Mouse (Mus musculus): Measurements from ENCODE around the gene Stag1.

Stag1 gene

GRCm38 (mm10) chr9:100605522-100605921 lies 7.9 kb downstream of the Stag1 start:
- in situ Hi-C loops (cut with MboI, MseI), result no loop called here

- in situ Hi-C loops (cut with MboI, MseI), result no loop called here
Observed at GRCm38 (mm10) chr9:100605985-100606554, 8.5 kb downstream of the Stag1 start.

- in situ Hi-C loops (cut with MboI, MseI), result no loop called here
Observed at GRCm38 (mm10) chr9:100613501-100614071, 16.0 kb downstream of the Stag1 start.

DNA sequence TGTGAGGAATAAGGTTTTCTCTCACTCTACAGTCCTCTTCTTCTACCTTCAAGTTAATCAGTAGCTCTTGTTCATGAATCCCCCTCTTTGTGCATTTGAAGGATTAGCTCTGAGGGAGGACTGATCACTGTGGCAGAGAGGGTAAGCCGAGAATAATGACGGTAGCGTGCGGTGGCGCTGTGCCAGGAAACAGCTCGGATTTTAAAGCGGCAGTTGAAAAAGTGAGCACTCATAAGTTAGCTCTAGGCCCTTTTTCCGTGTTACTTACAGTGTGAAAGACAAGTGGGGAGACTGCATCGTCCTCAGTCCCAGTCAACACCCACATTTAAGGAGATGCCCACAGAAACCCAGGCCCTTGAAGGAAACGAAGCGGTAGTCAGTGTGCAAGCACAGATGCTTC lies 19.3 kb downstream of the Stag1 start:
- in situ Hi-C loops (cut with MboI, MseI), result no loop called here

GRCm38 (mm10) chr9:100626258-100626657 lies 28.7 kb downstream of the Stag1 start:
- in situ Hi-C loops (cut with MboI, MseI), result loop anchor here (5.0 kb wide), 1 partner anchor 74 kb away; no protein-coding TSS in a partner anchor

GRCm38 (mm10) chr9:100640754-100641153 lies 43.2 kb downstream of the Stag1 start:
- in situ Hi-C loops (cut with MboI, MseI), result no loop called here

DNA sequence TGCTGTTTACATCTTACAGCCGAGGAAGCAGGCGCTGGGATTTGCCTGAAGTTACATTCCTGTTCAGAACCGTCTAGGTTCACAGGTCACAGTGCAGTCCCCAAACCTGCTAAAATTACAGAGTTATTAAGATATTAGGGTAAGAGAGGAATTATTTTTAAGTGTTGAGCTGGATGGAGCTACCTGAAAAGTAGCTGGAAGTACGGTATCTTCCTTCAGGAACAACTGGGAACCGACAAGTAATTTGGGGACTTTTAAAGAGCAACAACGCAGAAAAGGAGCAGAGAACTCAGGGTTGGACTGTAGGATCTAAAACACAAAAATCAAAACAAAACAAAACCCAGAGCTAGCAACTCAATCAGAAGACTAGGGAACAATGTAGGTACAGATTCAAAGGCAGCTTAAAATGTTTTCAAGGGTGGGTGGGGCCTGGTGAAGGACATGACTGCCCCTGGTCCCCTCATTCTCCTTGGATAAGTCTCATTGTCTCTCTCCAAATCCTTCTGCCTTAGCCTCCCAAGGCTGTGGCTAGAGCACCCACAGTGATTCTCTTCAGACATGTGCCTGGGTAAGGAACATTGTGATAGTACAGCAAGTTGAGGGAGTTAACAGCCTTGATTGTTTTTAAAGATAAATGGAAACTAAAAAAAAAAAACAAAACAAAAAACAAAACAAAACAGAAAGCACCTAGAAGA lies 43.9 kb downstream of the Stag1 start:
- in situ Hi-C loops (cut with MboI, MseI), result no loop called here

- in situ Hi-C loops (cut with MboI, MseI), result no loop called here
Observed at GRCm38 (mm10) chr9:100642186-100642839, 44.7 kb downstream of the Stag1 start.

DNA sequence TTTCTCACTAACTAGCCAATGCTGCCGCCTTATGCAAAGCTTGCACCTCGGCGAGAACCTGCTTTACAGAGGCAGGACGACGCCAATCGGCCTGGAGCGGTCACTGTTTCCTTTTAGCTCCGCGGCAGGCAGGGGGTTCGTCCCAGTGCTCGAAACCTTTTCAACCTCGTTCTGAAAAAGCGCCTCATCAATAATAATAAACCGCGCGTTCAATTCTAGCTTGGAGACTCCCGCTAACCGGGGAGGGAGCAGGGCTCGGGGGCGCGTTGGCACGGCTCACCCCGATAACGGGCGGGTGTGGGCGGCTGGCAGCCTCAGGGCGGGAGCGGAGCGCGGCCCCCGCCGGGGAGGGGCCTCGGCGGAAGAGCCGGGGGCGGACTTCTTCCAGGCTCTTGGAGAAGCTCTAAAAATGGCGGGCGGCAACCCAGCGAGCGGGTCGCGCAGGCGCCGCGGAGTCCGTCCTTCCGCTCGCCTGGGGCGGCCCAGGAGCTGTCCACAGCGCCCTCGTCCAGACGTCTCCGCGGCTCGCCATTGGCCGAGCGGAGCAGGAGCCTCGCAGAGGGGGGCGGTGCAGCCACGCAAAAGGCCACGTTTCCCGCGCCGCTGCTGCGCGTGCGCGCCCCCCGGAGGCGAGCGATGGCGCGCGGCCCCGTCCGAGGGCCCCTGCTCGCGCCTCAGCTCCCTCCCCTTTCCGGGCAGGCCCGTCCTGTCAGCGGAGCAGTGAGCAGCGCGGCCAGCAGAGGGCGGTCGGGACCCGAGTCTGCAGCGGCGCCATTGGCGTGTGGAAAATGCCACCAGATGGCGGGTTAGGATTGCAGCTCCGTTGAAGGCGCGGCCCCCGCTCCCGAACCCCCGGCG lies 45.5 kb downstream of the Stag1 start:
- in situ Hi-C loops (cut with MboI, MseI), result no loop called here

- in situ Hi-C loops (cut with MboI, MseI), result no loop called here
Observed at GRCm38 (mm10) chr9:100644071-100644771, 46.6 kb downstream of the Stag1 start.

- in situ Hi-C loops (cut with MboI, MseI), result no loop called here
Observed at GRCm38 (mm10) chr9:100645026-100645940, 47.7 kb downstream of the Stag1 start.

- in situ Hi-C loops (cut with MboI, MseI), result no loop called here
Observed at GRCm38 (mm10) chr9:100646276-100646675, 48.7 kb downstream of the Stag1 start.

DNA sequence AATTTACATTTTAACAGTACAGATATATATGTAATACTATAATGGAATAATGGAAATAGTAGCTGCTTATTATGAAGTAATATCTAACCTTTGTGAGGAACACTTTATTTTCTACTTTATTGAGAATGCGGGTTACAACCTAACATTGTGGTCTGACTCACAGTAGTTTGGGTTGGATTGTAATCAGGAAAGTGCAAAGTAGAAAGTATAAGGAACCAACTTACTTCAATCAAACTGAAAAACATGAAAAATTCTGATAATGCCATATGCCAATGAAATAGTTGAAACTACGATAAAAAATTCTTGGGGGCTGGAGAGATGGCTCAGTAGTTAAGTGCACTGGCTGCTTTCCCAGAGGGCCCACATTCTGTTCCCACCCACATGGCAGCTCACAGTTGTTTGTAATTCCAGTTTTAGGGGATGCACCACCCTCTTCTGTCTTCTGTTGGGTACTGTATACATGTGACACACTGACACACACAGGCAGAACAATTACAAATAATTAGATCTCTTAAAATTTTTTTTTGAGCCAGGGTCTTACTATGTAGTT lies 50.3 kb downstream of the Stag1 start:
- in situ Hi-C loops (cut with MboI, MseI), result no loop called here

DNA sequence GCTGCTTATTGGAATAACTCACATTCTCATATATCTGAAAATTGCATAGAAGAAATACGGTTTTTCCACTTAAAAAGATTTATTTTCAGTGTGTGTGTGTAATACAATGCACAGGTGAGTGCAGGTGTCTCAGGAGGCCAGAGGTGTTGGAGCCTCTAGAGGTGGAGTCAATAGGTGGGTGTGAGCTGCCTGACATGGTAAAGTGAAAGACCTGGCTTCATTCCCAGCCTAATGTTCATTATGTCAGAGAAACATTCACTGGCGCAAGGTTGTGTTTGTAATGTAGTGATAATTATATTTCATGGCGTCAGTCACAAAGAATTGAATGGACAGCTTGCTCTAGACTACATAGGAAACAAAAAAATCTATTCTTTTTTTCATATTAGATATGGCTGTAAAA lies 56.5 kb downstream of the Stag1 start:
- in situ Hi-C loops (cut with MboI, MseI), result no loop called here

DNA sequence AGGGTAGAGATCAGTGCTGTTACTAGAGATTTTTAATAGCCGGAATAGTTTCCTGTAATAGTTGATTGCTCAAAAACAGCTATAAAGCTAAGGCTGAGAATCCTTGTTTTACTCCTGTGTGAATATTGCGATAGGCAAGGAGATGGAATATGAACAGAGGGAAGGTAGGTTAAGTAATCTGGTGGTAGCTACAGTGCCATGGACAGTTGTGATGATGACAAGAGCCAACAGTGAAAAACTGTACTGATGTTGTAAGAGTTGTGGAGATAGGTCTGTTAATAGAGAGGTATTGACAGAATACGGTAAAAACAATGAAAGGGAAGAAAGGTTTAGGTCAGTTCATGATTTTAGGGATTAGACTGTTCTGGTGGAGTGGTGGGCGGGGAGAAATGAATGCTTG lies 58.5 kb downstream of the Stag1 start:
- in situ Hi-C loops (cut with MboI, MseI), result no loop called here

DNA sequence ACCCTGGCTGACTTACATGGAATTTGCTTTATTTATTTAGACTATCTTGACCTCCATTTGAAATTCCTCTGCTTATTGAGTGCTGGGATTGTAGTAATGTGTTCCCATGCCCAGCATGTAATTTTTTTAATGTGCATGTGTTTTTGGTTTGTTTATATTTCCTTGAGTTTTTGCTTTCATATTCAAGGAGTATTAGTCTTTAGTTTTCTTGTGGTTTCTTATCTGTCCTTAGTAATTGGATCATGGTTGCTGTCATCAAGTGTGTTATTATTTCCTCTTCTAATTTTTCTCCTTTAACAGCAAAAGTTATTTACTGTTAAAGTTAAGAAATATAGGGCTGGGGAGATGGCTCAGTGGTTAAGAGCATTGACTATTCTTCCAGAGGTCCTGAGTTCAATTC lies 63.0 kb downstream of the Stag1 start:
- in situ Hi-C loops (cut with MboI, MseI), result no loop called here

GRCm38 (mm10) chr9:100663473-100664134 lies 66.0 kb downstream of the Stag1 start:
- in situ Hi-C loops (cut with MboI, MseI), result no loop called here

GRCm38 (mm10) chr9:100670151-100670550 lies 72.6 kb downstream of the Stag1 start:
- in situ Hi-C loops (cut with MboI, MseI), result no loop called here

GRCm38 (mm10) chr9:100679036-100679435 lies 81.4 kb downstream of the Stag1 start:
- in situ Hi-C loops (cut with MboI, MseI), result no loop called here

All from regulatory T cell (primary cell).